Mouse (Mus musculus) E14TG2a.4 (cell line): ENCODE data around the gene Defb19.

ENCODE experiments used
- CTCF ChIP-seq: conservative IDR thresholded peaks from 2 replicates; pipeline ENCODE4 v1.5.1; 2014; ENCODE audit warnings: low read length
- NANOG ChIP-seq: IDR thresholded peaks from 2 replicates; pipeline ENCODE4 v1.6.1; 2014; ENCODE audit warnings: borderline replicate concordance, low read length, mixed read lengths

- TF ChIP-seq CTCF (peak; percentile 81), NANOG (no peak)
Observed at GRCm38 (mm10) chr2:152572114-152572794, 7.9 kb downstream of the Defb19 start, which contains the start of gene Defb21.
